Mouse (Mus musculus) stomach, postnatal 0 days (tissue): ENCODE data around the gene Ankzf1.

ENCODE experiments used
- CTCF ChIP-seq: IDR thresholded peaks from 2 replicates; pipeline ENCODE4 v1.5.1; 2016; ENCODE audit warnings: antibody characterized with exemption, low read depth, mild to moderate bottlenecking, moderate library complexity
- EP300 ChIP-seq: optimal IDR thresholded peaks from 2 replicates; pipeline ENCODE3; 2016; ENCODE audit warnings: antibody characterized with exemption

DNA sequence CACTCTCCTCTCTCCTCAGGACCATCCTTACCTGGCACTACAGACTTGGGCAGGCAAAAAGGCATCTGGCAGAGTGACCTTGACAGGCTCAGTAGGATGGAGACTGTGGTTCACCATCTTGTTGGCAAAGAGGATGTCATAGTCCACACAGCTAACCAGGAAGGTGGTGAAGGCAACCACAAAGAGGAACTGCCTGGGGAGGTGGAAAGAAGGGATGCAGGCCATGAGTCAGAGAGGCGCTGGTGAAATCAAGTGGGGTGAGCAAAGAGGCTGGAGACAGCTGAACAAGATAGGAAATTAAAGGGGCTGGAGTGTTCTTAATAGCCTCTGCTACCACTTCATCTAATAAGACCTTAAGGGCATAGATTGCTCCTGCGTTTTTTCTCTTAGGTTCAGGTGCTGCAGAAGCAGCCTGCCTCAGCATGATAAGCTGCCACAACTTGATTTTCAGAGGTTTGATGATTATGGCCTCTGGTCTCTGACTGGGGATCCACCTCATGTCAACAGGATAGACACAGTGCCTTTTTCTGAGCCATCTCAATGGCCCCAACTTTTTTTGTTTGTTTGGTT, 4.0 kb upstream of the Ankzf1 start:
- TF ChIP-seq EP300 (no peak), CTCF (no peak)
